Mouse (Mus musculus) kidney, adult 2 months (tissue): Measurements from ENCODE around the gene Mmp25.

Experiments used
- CTCF ChIP-seq: fragments of 200-500 bp; conservative IDR thresholded peaks from 2 replicates; pipeline ENCODE4 v1.5.1; 2011; ENCODE audit warnings: low read depth, mild to moderate bottlenecking, control low read depth, low read length, moderate library complexity, mixed read lengths; ENCODE audit not compliant: insufficient read depth, insufficient read length
- POLR2A ChIP-seq: fragments of 200-500 bp; IDR thresholded peaks from one replicate; pipeline ENCODE4 v1.6.1; 2011; ENCODE audit warnings: low read depth, low read length, control low read depth

DNA sequence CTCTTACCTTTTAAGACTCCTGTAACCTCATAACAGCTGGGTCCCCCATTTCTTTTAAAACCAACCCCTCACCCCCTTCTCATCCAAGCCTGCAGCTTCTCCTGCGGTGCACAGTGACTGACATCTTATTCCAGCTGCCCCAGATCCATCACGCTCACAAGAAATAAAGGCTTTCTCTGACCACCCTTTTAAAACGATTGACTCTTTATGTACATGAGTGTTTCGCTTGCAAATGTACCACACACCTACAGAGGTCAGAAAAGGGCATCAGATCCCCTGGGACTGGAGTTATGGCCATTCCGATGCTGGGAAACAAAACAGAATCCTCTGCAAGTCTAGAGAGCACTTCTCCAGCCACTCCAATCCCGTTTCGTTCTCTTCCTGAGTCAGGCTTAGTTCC, 17.3 kb downstream of the Mmp25 start:
- TF ChIP-seq CTCF (no peak), POLR2A (no peak)
